Mouse (Mus musculus): ENCODE measurements at regions not wholly inside any gene's neighbourhood (a gene's known extent, or its start where the extent isn't known, plus 50 kb on each side); places are given as distances from the start of the nearest gene placed in this dataset.

DNA sequence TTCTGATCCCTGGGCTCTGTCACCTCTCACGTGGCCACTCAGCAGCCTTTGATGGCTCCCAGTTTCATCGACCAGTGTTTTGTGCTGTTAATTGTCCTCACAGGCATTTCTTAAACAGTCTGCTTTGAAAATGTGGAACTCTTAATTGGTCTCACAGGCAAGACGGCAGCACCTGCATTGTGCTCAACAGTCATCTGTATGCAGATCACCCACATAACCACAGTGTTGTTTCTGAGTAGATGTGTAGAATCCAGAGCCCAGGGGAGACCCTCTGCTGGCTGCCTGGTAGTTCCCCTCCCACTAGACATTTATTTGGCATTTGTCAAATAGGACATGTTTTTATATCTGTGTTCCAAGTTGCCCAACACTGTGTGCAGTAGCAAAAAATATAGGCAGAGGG, 304.3 kb downstream of the Nucb2 start:
- WGBS: 53% methylated on average over 3 of the region's 3 CpGs
- no peak for ATAC-seq (ENCODE audit: low FRiP score)
- H3K4me1 ChIP-seq: no peaks in the 10 kb centered on the region

DNA sequence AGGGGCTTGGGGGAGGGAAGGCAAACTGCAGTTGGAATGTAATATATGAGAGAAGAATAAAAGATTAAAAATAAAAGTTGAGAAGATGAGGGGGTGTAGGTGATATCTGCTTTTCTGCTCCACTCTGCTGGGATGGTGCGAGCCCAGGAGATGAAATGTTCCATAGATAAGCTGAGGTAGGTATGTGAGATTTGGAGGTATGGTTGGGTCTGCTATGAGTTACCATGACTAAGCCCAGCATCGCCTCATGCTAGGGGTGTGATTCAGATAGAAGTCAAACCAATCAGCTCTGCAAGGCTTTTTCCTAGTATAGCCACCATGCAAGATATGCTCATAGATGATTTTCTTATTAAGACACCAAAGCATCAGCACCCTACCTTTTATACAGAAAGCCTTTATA, 312.3 kb downstream of the Nucb2 start:
- Histone ChIP-seq H3K4me1 (no peaks in the 10 kb centered on the region), H3K36me3 (no peaks in the 10 kb centered on the region), H3K4me2 (replicated peaks) (no peak overlapping the region), H3K4me3 (no peak overlapping the region), H3K27me3 (no peaks in the 10 kb centered on the region), H3K9ac (no peak overlapping the region), H3K9me3 (replicated peaks) (no peaks in the 10 kb centered on the region), H3K27ac (no peak overlapping the region)
- 88% methylated on average over 2 of the region's 2 CpGs for WGBS
- ATAC-seq (ENCODE audit: low FRiP score): no peak

More for the DNA sequence above, 304.3 kb downstream of the Nucb2 start:
- Histone ChIP-seq H3K4me2 (replicated peaks) (no peak overlapping the region), H3K27me3 (no peaks in the 10 kb centered on the region), H3K9me3 (replicated peaks) (no peaks in the 10 kb centered on the region), H3K27ac (no peak overlapping the region), H3K9ac (no peak overlapping the region), H3K36me3 (no peaks in the 10 kb centered on the region), H3K4me3 (no peak overlapping the region)

DNA sequence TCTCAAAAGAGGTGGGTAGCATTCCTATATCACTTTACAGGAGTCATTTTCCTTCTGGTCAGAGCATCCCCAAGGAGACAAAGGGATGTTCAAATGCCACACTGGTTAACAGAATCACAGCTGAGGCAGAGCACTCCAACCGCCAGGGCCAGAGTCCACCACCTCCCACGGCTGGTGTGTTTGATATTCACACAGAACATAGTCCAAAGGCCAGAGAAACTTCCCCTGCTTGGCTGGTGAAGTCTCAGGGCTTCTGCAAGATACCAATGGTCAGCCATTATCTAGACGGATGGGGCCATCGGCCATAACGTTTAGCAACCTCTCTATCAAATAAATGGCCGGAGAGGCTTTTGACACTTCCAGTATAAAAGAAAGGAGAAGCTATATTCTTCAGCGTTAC, 313.8 kb downstream of the Nucb2 start:
- Histone ChIP-seq H3K27me3 (no peaks in the 10 kb centered on the region), H3K9ac (no peak overlapping the region), H3K4me1 (no peaks in the 10 kb centered on the region), H3K4me3 (no peak overlapping the region), H3K27ac (no peak overlapping the region), H3K36me3 (no peaks in the 10 kb centered on the region), H3K9me3 (replicated peaks) (no peaks in the 10 kb centered on the region), H3K4me2 (replicated peaks) (no peak overlapping the region)
- 91% methylated on average over 7 of the region's 7 CpGs for WGBS
- ATAC-seq (ENCODE audit: low FRiP score): no peak

DNA sequence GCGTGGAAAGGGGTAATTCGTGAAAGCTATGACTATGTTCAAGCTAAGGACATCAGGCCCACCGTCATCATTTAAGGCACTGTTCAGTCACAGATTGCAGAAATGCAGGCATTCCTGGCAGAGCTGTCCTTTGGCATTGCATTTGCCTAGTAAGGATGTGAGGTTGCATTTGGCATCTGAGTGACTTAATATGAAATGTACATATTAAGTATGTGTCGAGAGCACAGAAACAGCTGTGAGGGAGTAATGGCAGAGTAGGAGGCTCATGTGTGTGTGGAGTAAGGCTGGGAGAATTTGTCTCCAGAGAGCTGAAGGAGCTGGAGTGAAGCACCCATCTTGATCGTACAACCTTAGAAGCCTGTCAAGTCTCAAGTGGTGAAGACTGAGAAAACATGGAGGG, 316.4 kb downstream of the Nucb2 start:
- Histone ChIP-seq H3K4me1 (no peaks in the 10 kb centered on the region), H3K36me3 (no peaks in the 10 kb centered on the region), H3K4me3 (no peak overlapping the region), H3K27me3 (no peaks in the 10 kb centered on the region), H3K4me2 (replicated peaks) (no peak overlapping the region), H3K27ac (no peak overlapping the region), H3K9me3 (replicated peaks) (no peaks in the 10 kb centered on the region), H3K9ac (no peak overlapping the region)
- 91% methylated on average over 5 of the region's 5 CpGs for WGBS
- no peak for ATAC-seq (ENCODE audit: low FRiP score)

DNA sequence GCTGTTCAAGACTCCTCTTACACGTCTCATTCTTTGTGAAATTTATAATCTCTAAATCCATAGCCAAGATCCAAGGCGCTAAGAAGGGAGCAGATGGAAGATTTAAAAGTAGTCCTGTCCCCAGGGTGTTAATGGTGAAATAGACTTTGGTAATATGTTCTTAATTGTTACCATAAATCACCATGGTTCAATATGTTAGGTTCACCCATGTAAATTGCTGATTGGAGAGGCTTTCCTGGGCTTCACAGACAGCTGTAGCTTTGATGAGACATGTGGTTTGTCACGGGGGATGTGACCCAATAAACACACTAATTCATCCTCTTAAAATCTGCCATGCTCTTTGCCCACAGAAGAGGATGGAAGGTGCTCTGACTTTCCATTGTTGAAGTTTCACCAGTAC, 338.7 kb downstream of the Nucb2 start:
- Histone ChIP-seq H3K4me2 (replicated peaks) (no peak overlapping the region), H3K9ac (no peak overlapping the region), H3K27me3 (no peaks in the 10 kb centered on the region), H3K4me3 (no peak overlapping the region), H3K9me3 (replicated peaks) (no peaks in the 10 kb centered on the region), H3K36me3 (no peaks in the 10 kb centered on the region), H3K4me1 (no peaks in the 10 kb centered on the region), H3K27ac (no peak overlapping the region)
- WGBS: 67% methylated on average over 3 of the region's 3 CpGs
- no peak for ATAC-seq (ENCODE audit: low FRiP score)

DNA sequence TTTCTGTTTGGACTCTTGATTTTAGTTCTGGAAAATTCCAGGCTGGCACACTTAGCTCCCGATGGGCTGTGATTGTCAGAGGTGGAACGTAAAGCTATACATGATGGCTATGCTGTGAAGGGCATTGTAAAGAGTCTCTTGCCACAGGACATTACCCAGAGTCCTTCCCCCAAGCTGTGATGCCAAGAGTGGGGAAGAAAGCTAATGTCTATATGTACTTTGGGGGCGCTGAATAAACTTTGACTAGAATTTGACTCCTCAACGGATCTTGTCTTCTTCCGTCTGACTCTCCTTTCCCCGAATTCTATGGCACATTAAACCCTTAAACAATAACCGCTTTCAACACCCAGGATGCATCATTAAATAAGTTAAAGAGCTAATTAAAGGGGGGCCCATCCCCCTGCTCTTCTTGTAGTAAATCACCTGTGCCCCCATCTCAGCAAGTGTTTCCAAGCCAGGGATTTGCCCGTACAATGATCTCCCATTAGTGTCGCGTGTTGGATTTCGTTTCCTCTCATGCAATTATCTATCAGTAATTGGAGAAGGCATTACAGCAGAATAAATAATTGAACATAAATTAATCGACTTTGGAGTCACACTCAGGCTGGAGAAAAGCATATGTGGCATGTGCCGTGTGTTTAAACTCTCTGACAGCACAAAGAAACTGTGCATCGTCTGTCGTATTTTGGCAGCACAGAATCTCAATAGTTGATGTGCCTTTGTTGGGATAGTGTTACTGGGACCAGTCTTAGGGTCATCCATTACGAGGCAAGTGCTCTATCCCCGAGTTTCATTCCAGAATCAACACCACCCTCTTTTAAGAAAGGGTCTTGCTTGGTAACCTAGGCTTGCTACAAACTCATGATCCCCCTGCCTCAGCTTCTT, 343.9 kb downstream of the Nucb2 start:
- no peak for ATAC-seq (ENCODE audit: low FRiP score)
- Histone ChIP-seq H3K4me3 (no peak overlapping the region), H3K4me2 (replicated peaks) (no peak overlapping the region), H3K27me3 (no peaks in the 10 kb centered on the region), H3K9ac (no peak overlapping the region), H3K9me3 (replicated peaks) (no peaks in the 10 kb centered on the region), H3K27ac (no peak overlapping the region), H3K4me1 (no peaks in the 10 kb centered on the region), H3K36me3 (no peaks in the 10 kb centered on the region)
- WGBS: 79% methylated on average over 17 of the region's 17 CpGs

DNA sequence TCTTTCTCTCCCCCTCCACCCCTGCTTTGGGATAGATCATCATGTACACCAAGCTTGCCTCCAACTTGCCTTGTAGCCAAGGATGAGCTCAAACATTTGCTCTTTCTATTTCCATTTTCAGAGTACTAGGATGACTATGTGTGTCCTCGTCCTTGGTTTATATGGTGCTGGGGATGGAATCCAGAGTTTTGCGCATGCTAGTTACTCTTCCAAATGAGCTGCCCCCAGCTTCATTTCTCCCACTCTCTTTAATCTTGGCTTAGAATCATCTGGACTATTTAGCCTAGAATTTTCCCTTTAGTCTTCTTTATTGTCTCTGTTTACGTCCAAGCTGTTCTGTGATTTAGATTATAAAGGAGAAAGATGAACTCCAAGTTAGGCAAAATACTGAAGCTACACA, 349.2 kb downstream of the Nucb2 start:
- Histone ChIP-seq H3K4me1 (no peaks in the 10 kb centered on the region), H3K4me3 (no peak overlapping the region), H3K27me3 (no peaks in the 10 kb centered on the region), H3K9me3 (replicated peaks) (no peaks in the 10 kb centered on the region), H3K27ac (no peak overlapping the region), H3K9ac (no peak overlapping the region), H3K4me2 (replicated peaks) (no peak overlapping the region), H3K36me3 (no peaks in the 10 kb centered on the region)
- 92% methylated on average over 3 of the region's 3 CpGs for WGBS
- no peak for ATAC-seq (ENCODE audit: low FRiP score)

DNA sequence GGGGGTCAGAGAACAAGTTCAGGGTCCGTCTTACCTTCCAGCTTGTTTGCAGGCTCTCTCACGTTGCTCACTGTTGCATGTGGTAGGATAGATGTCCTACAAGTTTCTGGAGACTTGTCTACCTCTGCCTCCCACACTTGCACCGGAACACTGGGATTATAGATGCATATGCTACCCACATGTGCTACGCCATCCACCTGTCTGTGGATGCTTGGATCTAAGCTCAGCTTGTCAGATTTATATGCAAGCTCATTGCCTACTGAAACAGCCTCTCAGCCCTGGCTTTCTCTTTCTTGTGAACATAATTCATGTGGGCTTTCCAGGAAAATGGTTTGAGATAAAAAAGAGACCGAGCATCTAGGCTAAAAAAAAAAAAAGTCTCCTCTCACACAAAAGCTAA, 353.0 kb downstream of the Nucb2 start:
- Histone ChIP-seq H3K36me3 (no peaks in the 10 kb centered on the region), H3K4me3 (no peak overlapping the region), H3K9me3 (replicated peaks) (no peaks in the 10 kb centered on the region), H3K4me2 (replicated peaks) (no peak overlapping the region), H3K4me1 (no peaks in the 10 kb centered on the region), H3K9ac (no peak overlapping the region), H3K27ac (no peak overlapping the region), H3K27me3 (no peaks in the 10 kb centered on the region)
- no peak for ATAC-seq (ENCODE audit: low FRiP score)
- 82% methylated on average over 5 of the region's 5 CpGs for WGBS

DNA sequence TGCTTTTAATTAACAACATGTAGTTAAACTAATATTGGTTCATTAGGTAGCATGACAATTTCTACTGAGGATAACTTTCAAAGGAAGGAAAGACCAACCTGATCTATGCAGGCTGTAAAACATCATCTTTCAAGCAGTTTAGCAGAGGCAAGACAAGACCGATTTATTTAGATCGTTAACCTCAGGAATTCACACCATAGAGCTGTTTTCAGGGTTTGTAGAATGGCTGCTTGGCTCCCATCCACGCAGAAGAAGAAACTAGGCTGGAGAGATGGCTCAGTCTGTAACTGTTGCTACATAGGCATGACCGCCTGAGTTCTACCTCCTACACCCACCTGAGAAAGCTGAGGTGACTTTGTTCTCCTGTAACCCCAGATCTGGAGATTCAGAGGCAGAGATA, 353.6 kb downstream of the Nucb2 start:
- no peak for ATAC-seq (ENCODE audit: low FRiP score)
- 89% methylated on average over 4 of the region's 4 CpGs for WGBS

DNA sequence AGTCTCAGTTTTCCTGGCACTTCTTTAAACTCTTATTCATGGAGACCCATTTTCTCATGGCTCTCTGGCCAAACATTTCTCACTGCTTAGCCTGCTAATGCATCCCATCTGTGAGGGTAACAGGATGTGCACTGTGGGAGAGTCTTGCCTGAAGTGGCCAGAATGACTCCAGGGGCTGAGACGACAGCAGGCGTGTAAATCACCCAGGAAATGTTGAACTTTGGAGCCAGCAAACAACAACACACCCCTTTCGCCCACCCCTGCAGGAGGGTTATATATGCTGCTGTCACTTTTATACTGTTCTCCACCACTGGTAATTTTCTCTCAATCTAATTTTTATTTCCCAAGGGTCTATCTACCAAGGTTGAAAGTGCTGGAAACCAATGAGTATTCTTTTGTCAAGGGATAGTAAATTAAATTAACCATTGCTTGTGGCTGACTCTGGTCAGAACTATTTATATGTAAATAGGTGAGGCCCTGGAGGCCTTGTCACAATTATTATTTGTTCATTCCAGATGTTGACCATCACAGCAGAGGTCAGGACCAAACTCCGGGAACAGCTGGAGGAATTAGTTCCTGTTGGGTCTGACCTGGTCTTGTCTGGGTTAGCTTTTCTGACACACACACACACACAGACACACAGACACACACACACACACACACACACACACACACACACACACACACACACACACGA, 378.2 kb downstream of the Nucb2 start:
- Histone ChIP-seq H3K27me3 (no peaks in the 10 kb centered on the region), H3K36me3 (no peaks in the 10 kb centered on the region), H3K27ac (no peak overlapping the region), H3K4me2 (replicated peaks) (no peak overlapping the region), H3K9ac (no peak overlapping the region), H3K4me1 (no peaks in the 10 kb centered on the region), H3K9me3 (replicated peaks) (no peaks in the 10 kb centered on the region), H3K4me3 (no peak overlapping the region)
- WGBS: 37% methylated on average over 5 of the region's 5 CpGs
- peak; percentile 78 for ATAC-seq (ENCODE audit: low FRiP score)

More for the DNA sequence above, 353.6 kb downstream of the Nucb2 start:
- H3K9ac ChIP-seq: no peak overlapping the region
- no peak overlapping the region for H3K27ac ChIP-seq
- no peak overlapping the region for H3K4me2 ChIP-seq (replicated peaks)
- no peaks in the 10 kb centered on the region for H3K4me1 ChIP-seq
- H3K27me3 ChIP-seq: no peaks in the 10 kb centered on the region
- no peaks in the 10 kb centered on the region for H3K36me3 ChIP-seq
- H3K9me3 ChIP-seq (replicated peaks): no peaks in the 10 kb centered on the region
- H3K4me3 ChIP-seq: no peak overlapping the region

DNA sequence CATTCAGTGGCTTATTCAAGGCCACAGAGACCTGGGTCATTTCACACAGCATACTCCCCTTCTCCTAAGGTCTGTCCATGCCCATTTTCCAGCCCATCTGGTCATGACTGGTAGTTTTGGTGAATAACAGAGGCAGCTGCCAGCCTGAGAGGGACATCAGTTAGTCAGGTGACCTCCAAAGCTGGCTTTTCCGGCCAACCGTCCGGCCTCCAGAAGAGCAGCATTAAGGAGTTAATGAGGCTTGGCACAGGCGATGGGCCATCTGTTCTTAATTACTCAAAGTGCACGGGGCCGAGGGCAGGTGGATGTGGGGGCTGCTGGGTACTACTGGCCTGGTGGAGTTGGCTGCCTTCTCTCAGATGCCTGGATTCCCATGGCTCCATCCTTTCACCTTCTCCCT, 389.7 kb downstream of the Nucb2 start:
- H3K4me1 ChIP-seq: no peaks in the 10 kb centered on the region
- ATAC-seq (ENCODE audit: low FRiP score): no peak
- H3K36me3 ChIP-seq: no peaks in the 10 kb centered on the region
- H3K27me3 ChIP-seq: no peaks in the 10 kb centered on the region
- no peak overlapping the region for H3K4me3 ChIP-seq
- no peak overlapping the region for H3K9ac ChIP-seq
- no peak overlapping the region for H3K27ac ChIP-seq
- no peak overlapping the region for H3K4me2 ChIP-seq (replicated peaks)
- H3K9me3 ChIP-seq (replicated peaks): no peaks in the 10 kb centered on the region
- 47% methylated on average over 6 of the region's 6 CpGs for WGBS

DNA sequence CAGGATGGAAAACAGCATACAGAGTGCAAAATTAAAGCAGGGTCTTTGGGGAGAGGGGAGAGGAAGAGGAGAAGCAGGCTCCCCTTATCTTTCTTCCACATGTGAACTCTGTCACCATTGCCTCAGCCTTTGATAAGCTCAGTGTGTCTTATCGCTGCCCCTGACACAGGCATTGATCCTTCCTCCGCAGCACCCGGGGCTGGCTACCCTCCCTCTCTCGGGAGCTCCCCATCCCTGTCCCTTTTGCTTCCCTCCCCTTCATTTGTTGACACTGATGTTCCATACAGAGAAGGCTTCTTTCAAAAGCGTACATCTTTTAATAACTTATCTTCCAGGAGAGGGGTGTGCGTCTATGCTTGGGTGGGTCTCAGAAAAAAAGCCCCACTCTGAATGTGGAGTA, 411.6 kb downstream of the Nucb2 start:
- Histone ChIP-seq H3K9ac (no peak overlapping the region), H3K27ac (no peak overlapping the region), H3K4me1 (peaks cover 6% of the 10 kb centered on the region; the same call in 1 of the 2 replicates), H3K9me3 (replicated peaks) (no peaks in the 10 kb centered on the region), H3K36me3 (no peaks in the 10 kb centered on the region), H3K27me3 (no peaks in the 10 kb centered on the region), H3K4me2 (replicated peaks) (no peak overlapping the region), H3K4me3 (no peak overlapping the region)
- ATAC-seq (ENCODE audit: low FRiP score): peak; percentile 63; the same call in 1 of the 2 replicates
- WGBS: 52% methylated on average over 6 of the region's 6 CpGs
